Mouse (Mus musculus): ENCODE measurements around the gene Tshb. TPM values are rescaled to one million over a fixed set of nuclear protein-coding genes. Genes with fewer than 3 reads are reported as not detected.

Gene Tshb
- 0.08 TPM in 1 of 2 replicates, not detected in the other for polyA plus RNA-seq (2016; fragmentation: Nextera tagmentation; extraction: Ambion mirVana)

GRCm38 (mm10) chr3:102782618-102783017 lies at the start of gene Tshb:
Tshb (minus strand) TSS chr3:102782718.
- 80% methylated on average over 2 of the region's 2 CpGs for WGBS
- no peaks in the 10 kb centered on the region for H3K36me3 ChIP-seq
- no peaks in the 10 kb centered on the region for H3K9me3 ChIP-seq (replicated peaks)
- H3K4me3 ChIP-seq = no peak within 1 kb of the TSS
- no peak within 1 kb of the TSS for H3K27ac ChIP-seq
- H3K27me3 ChIP-seq (ENCODE audit: low read depth, poor library complexity, severe bottlenecking) = no peaks in the 10 kb centered on the region
- H3K4me1 ChIP-seq = no peaks in the 10 kb centered on the region
- DNase-seq (ENCODE audit: low spot score) = no peak

- H3K4me3 ChIP-seq = no peak overlapping the region
- DNase-seq (ENCODE audit: low spot score) = peak; percentile 78
- no peaks in the 10 kb centered on the region for H3K4me1 ChIP-seq
- H3K9me3 ChIP-seq (replicated peaks) = no peaks in the 10 kb centered on the region
- H3K27ac ChIP-seq = no peak overlapping the region
- 6% methylated on average over 3 of the region's 3 CpGs for WGBS
- no peaks in the 10 kb centered on the region for H3K36me3 ChIP-seq
- H3K27me3 ChIP-seq (ENCODE audit: low read depth, poor library complexity, severe bottlenecking) = no peaks in the 10 kb centered on the region
These were observed 21.4 kb upstream of the Tshb start for GRCm38 (mm10) chr3:102803937-102804336.

GRCm38 (mm10) chr3:102787369-102787768 lies 4.9 kb upstream of the Tshb start:
- DNase-seq (ENCODE audit: low spot score) = no peak
- no peaks in the 10 kb centered on the region for H3K4me1 ChIP-seq

GRCm38 (mm10) chr3:102773018-102773417 lies 9.5 kb downstream of the Tshb start:
- H3K27ac ChIP-seq = no peak overlapping the region
- H3K4me3 ChIP-seq = no peak overlapping the region
- DNase-seq (ENCODE audit: low spot score) = no peak
- no peaks in the 10 kb centered on the region for H3K4me1 ChIP-seq
- WGBS = 85% methylated on average over 4 of the region's 4 CpGs
- no peaks in the 10 kb centered on the region for H3K36me3 ChIP-seq
- H3K9me3 ChIP-seq (replicated peaks) = no peaks in the 10 kb centered on the region
- H3K27me3 ChIP-seq (ENCODE audit: low read depth, poor library complexity, severe bottlenecking) = no peaks in the 10 kb centered on the region

More at GRCm38 (mm10) chr3:102787369-102787768, 4.9 kb upstream of the Tshb start:
- Histone ChIP-seq H3K27ac (no peak overlapping the region), H3K4me3 (no peak overlapping the region), H3K36me3 (no peaks in the 10 kb centered on the region), H3K9me3 (replicated peaks) (no peaks in the 10 kb centered on the region), H3K27me3 (ENCODE audit: low read depth, poor library complexity, severe bottlenecking) (no peaks in the 10 kb centered on the region)
- WGBS = 54% methylated on average over 4 of the region's 4 CpGs

- peaks cover 16% of the 10 kb centered on the region for H3K36me3 ChIP-seq
- 72% methylated on average over 7 of the region's 7 CpGs for WGBS
- no peaks in the 10 kb centered on the region for H3K27me3 ChIP-seq (ENCODE audit: low read depth, poor library complexity, severe bottlenecking)
- peaks cover 6% of the 10 kb centered on the region; the same call in 1 of the 2 replicates for H3K4me1 ChIP-seq
- no peak for DNase-seq (ENCODE audit: low spot score)
- no peak overlapping the region for H3K4me3 ChIP-seq
- H3K27ac ChIP-seq = no peak overlapping the region
- H3K9me3 ChIP-seq (replicated peaks) = no peaks in the 10 kb centered on the region
These were observed 17.7 kb downstream of the Tshb start for GRCm38 (mm10) chr3:102764850-102765249.

GRCm38 (mm10) chr3:102763713-102764400 lies 18.7 kb downstream of the Tshb start:
- Histone ChIP-seq H3K36me3 (peaks cover 21% of the 10 kb centered on the region), H3K9me3 (replicated peaks) (no peaks in the 10 kb centered on the region), H3K27me3 (ENCODE audit: low read depth, poor library complexity, severe bottlenecking) (no peaks in the 10 kb centered on the region), H3K4me1 (peaks cover 6% of the 10 kb centered on the region; the same call in 1 of the 2 replicates), H3K4me3 (no peak overlapping the region), H3K27ac (0 out of 2 replicates have a peak overlapping the region, but pooled peaks have one; percentile 30)
- 53% methylated on average over 10 of the region's 10 CpGs for WGBS
- no peak for DNase-seq (ENCODE audit: low spot score)

- 70% methylated on average over 3 of the region's 3 CpGs for WGBS
- no peak overlapping the region for H3K4me3 ChIP-seq
- no peak overlapping the region for H3K27ac ChIP-seq
- peaks cover 18% of the 10 kb centered on the region for H3K36me3 ChIP-seq
- H3K27me3 ChIP-seq (ENCODE audit: low read depth, poor library complexity, severe bottlenecking) = no peaks in the 10 kb centered on the region
- no peaks in the 10 kb centered on the region for H3K9me3 ChIP-seq (replicated peaks)
- no peak for DNase-seq (ENCODE audit: low spot score)
- H3K4me1 ChIP-seq = peaks cover 6% of the 10 kb centered on the region; the same call in 1 of the 2 replicates
These were observed 20.1 kb downstream of the Tshb start for GRCm38 (mm10) chr3:102762388-102762787.

- no peak for DNase-seq (ENCODE audit: low spot score)
- no peaks in the 10 kb centered on the region for H3K9me3 ChIP-seq (replicated peaks)
- peaks cover 6% of the 10 kb centered on the region; the same call in 1 of the 2 replicates for H3K4me1 ChIP-seq
- H3K36me3 ChIP-seq = peaks cover 13% of the 10 kb centered on the region; the same call in 1 of the 2 replicates
- no peaks in the 10 kb centered on the region for H3K27me3 ChIP-seq (ENCODE audit: low read depth, poor library complexity, severe bottlenecking)
- no peak overlapping the region for H3K27ac ChIP-seq
- 90% methylated on average over 3 of the region's 3 CpGs for WGBS
- H3K4me3 ChIP-seq = no peak overlapping the region
These were observed 22.3 kb downstream of the Tshb start for GRCm38 (mm10) chr3:102760236-102760635.

- H3K4me3 ChIP-seq = no peak overlapping the region
- peaks cover 17% of the 10 kb centered on the region; the same call in 1 of the 2 replicates for H3K36me3 ChIP-seq
- no peak for DNase-seq (ENCODE audit: low spot score)
- 88% methylated on average over 6 of the region's 6 CpGs for WGBS
- H3K4me1 ChIP-seq = no peaks in the 10 kb centered on the region
- H3K9me3 ChIP-seq (replicated peaks) = no peaks in the 10 kb centered on the region
- no peak overlapping the region for H3K27ac ChIP-seq
- no peaks in the 10 kb centered on the region for H3K27me3 ChIP-seq (ENCODE audit: low read depth, poor library complexity, severe bottlenecking)
These were observed 25.5 kb downstream of the Tshb start for GRCm38 (mm10) chr3:102757019-102757418.

GRCm38 (mm10) chr3:102755801-102756200 lies 26.7 kb downstream of the Tshb start:
- WGBS = 85% methylated on average over 1 of the region's 1 CpGs
- Histone ChIP-seq H3K9me3 (replicated peaks) (no peaks in the 10 kb centered on the region), H3K27me3 (ENCODE audit: low read depth, poor library complexity, severe bottlenecking) (no peaks in the 10 kb centered on the region), H3K4me3 (no peak overlapping the region), H3K4me1 (no peaks in the 10 kb centered on the region), H3K27ac (no peak overlapping the region), H3K36me3 (peaks cover 17% of the 10 kb centered on the region; the same call in 1 of the 2 replicates)
- no peak for DNase-seq (ENCODE audit: low spot score)

GRCm38 (mm10) chr3:102752457-102752856 lies 30.1 kb downstream of the Tshb start:
- DNase-seq (ENCODE audit: low spot score) = no peak

GRCm38 (mm10) chr3:102752053-102752452 lies 30.5 kb downstream of the Tshb start:
- H3K27me3 ChIP-seq (ENCODE audit: low read depth, poor library complexity, severe bottlenecking) = no peaks in the 10 kb centered on the region
- no peak for DNase-seq (ENCODE audit: low spot score)
- 92% methylated on average over 4 of the region's 4 CpGs for WGBS
- H3K27ac ChIP-seq = no peak overlapping the region
- H3K4me1 ChIP-seq = no peaks in the 10 kb centered on the region
- no peak overlapping the region for H3K4me3 ChIP-seq
- no peaks in the 10 kb centered on the region for H3K9me3 ChIP-seq (replicated peaks)
- H3K36me3 ChIP-seq = 0 out of 2 replicates have a peak, but pooled peaks cover 4% of the 10 kb centered on the region

More at GRCm38 (mm10) chr3:102752457-102752856, 30.1 kb downstream of the Tshb start:
- Histone ChIP-seq H3K27me3 (ENCODE audit: low read depth, poor library complexity, severe bottlenecking) (no peaks in the 10 kb centered on the region), H3K9me3 (replicated peaks) (no peaks in the 10 kb centered on the region), H3K36me3 (0 out of 2 replicates have a peak, but pooled peaks cover 4% of the 10 kb centered on the region), H3K4me3 (no peak overlapping the region), H3K27ac (no peak overlapping the region), H3K4me1 (no peaks in the 10 kb centered on the region)
- 85% methylated on average over 5 of the region's 5 CpGs for WGBS

- 93% methylated on average over 3 of the region's 3 CpGs for WGBS
- no peaks in the 10 kb centered on the region for H3K27me3 ChIP-seq (ENCODE audit: low read depth, poor library complexity, severe bottlenecking)
- DNase-seq (ENCODE audit: low spot score) = no peak
- H3K9me3 ChIP-seq (replicated peaks) = no peaks in the 10 kb centered on the region
- H3K36me3 ChIP-seq = 0 out of 2 replicates have a peak, but pooled peaks cover 4% of the 10 kb centered on the region
- no peak overlapping the region for H3K27ac ChIP-seq
- H3K4me3 ChIP-seq = no peak overlapping the region
- H3K4me1 ChIP-seq = no peaks in the 10 kb centered on the region
These were observed 31.0 kb downstream of the Tshb start for GRCm38 (mm10) chr3:102751536-102751935.
